Mouse (Mus musculus): ENCODE data around the gene Smug1. TPM values are rescaled to one million over a fixed set of nuclear protein-coding genes. Genes with fewer than 3 reads are reported as not detected.
A peak's percentile ranks its signal among the peaks of the same experiment; 100 is the strongest.

The Smug1 gene
- polyA plus RNA-seq, 1 experiment from 2014 or later, result 21.8 TPM

DNA sequence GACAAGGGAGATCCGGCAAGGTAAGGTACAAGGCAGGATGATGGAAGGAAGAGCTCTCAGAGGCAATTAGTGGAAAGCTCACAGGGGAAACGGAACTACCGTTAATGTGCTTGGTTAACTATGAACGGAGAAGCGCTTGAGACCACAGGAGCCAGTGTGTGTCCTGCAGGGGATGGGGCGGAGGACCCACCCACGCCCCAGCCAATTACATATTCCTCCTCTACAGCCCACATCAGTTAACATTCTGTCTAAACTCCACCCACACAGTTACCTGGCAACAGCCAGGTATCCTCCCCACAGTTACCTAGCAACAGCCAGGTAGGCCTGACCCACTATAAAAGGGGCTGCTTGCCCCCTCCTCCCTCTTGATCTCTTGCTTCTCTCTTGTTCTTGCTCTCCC, 10.0 kb downstream of the Smug1 start:
- no peaks in the 10 kb centered on the region for H3K36me3 ChIP-seq (ENCODE audit: control insufficient read depth, insufficient read depth, low read length)
- DNase-seq (ENCODE audit: low spot score), result no peak
- H3K4me2 ChIP-seq (ENCODE audit: low read length), result no peak overlapping the region
- no peak overlapping the region for H3K27ac ChIP-seq (ENCODE audit: low read depth)
- no peak overlapping the region for H3K9ac ChIP-seq (ENCODE audit: low read length)
- H3K9me3 ChIP-seq (ENCODE audit: control insufficient read depth, low read length), result no peaks in the 10 kb centered on the region
- H3K4me3 ChIP-seq (ENCODE audit: low read depth, low read length), result no peak overlapping the region
- H3K27me3 ChIP-seq (replicated peaks; ENCODE audit: control insufficient read depth, insufficient read depth, low read length), result 0 out of 2 replicates have a peak, but pooled peaks cover 8% of the 10 kb centered on the region
- WGBS, result 60% methylated on average over 7 of the region's 7 CpGs
- no peak for ATAC-seq (replicated peaks; ENCODE audit: low FRiP score, low TSS enrichment, low read depth)
- H3K4me1 ChIP-seq (replicated peaks; ENCODE audit: control insufficient read depth, insufficient read depth, low read length), result no peaks in the 10 kb centered on the region

DNA sequence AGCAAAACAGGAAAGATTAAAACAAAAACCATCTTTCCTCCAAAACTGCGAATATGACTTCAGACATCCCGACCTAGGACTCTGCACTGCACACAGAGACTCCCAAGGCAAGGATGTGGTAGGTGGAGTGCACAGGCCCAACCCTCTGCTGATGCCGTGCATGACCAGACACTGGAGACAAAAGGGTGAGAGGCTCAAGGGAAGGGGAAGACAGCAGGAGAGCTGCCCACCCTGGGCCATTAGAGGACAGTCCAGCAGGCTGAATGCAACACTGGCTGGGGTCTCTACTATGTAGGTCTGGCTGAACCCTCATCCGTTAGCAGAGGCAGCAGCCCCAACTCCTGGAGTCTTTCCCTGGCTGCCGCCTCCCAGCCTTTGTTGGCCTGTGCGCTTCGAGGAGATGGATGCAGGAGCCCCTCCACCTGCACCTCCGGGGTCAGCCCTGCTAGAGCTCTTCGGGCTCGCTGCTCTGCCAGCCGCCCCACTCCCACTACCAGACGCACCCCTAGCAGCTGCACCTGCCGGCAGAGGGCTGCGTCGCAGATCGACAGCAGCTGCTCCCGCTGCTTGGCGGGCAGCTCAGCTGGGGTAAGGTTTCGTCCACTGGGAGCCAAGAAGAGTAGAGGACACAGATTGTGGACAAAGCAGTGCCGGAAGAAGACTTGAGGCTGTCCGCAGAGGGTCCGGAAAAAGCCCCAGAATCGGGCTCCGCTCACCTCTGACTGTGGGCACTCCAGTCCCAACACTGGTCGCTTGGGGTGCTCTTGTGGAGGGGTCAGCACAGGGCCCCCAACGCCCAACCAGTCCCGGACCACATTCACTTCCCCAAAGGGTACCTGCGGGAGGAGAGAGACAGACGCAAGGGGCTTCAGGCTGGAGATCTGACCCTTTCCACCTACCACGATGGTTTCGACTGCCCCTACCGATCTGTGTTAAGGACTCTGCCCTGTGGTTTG, 11.2 kb downstream of the Smug1 start:
- H3K27me3 ChIP-seq (replicated peaks; ENCODE audit: control insufficient read depth, insufficient read depth, low read length), result 0 out of 2 replicates have a peak, but pooled peaks cover 8% of the 10 kb centered on the region
- DNase-seq (ENCODE audit: low spot score) (no peak), ATAC-seq (replicated peaks; ENCODE audit: low FRiP score, low TSS enrichment, low read depth) (peak; percentile 42)
- H3K36me3 ChIP-seq (ENCODE audit: control insufficient read depth, insufficient read depth, low read length), result no peaks in the 10 kb centered on the region
- no peaks in the 10 kb centered on the region for H3K4me1 ChIP-seq (replicated peaks; ENCODE audit: control insufficient read depth, insufficient read depth, low read length)
- H3K9me3 ChIP-seq (ENCODE audit: control insufficient read depth, low read length), result no peaks in the 10 kb centered on the region
- H3K27ac ChIP-seq (ENCODE audit: low read depth), result no peak overlapping the region
- H3K4me3 ChIP-seq (ENCODE audit: low read depth, low read length), result no peak overlapping the region
- WGBS, result 35% methylated on average over 32 of the region's 32 CpGs
- no peak overlapping the region for H3K9ac ChIP-seq (ENCODE audit: low read length)
- no peak overlapping the region for H3K4me2 ChIP-seq (ENCODE audit: low read length)

DNA sequence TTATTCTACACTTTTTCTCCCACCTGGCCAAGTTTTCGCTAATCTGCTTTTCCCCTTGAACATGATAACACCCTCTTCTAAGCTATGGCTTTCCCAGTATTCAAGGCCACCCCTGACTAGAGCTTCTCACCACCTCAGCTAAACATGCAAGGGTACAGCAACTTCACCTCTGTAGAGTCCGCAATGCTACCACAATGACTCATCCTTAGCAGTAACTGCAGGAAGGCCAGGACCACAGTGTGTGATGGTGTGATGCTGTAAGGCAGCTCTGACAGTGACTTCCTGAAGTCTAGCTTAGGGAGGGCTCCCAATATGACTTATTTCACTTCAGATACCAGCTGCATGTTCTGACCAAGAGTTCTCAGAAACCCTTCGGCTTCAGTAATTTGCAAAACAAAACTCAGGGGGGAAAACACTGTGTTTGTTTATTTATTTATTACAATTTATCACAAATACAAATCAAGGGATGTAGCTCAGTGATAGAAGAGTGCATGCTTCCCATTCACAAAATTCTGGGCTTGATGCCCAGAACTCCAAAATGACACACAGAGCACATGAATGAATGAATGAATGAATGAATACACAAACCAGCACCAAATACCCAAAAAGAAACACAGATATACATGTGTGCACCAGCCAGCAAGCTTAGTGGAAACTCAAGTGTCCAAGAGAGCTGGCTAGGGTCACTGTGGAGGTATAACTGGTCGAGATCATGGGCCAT, 13.8 kb downstream of the Smug1 start:
- H3K27me3 ChIP-seq (replicated peaks; ENCODE audit: control insufficient read depth, insufficient read depth, low read length), result peaks cover 18% of the 10 kb centered on the region
- H3K9me3 ChIP-seq (ENCODE audit: control insufficient read depth, low read length), result no peaks in the 10 kb centered on the region
- H3K4me1 ChIP-seq (replicated peaks; ENCODE audit: control insufficient read depth, insufficient read depth, low read length), result no peaks in the 10 kb centered on the region
- no peak overlapping the region for H3K4me3 ChIP-seq (ENCODE audit: low read depth, low read length)
- H3K9ac ChIP-seq (ENCODE audit: low read length), result no peak overlapping the region
- H3K27ac ChIP-seq (ENCODE audit: low read depth), result no peak overlapping the region
- ATAC-seq (replicated peaks; ENCODE audit: low FRiP score, low TSS enrichment, low read depth) (no peak), DNase-seq (ENCODE audit: low spot score) (no peak)
- H3K4me2 ChIP-seq (ENCODE audit: low read length), result no peak overlapping the region
- WGBS, result 91% methylated on average over 4 of the region's 4 CpGs
- no peaks in the 10 kb centered on the region for H3K36me3 ChIP-seq (ENCODE audit: control insufficient read depth, insufficient read depth, low read length)

DNA sequence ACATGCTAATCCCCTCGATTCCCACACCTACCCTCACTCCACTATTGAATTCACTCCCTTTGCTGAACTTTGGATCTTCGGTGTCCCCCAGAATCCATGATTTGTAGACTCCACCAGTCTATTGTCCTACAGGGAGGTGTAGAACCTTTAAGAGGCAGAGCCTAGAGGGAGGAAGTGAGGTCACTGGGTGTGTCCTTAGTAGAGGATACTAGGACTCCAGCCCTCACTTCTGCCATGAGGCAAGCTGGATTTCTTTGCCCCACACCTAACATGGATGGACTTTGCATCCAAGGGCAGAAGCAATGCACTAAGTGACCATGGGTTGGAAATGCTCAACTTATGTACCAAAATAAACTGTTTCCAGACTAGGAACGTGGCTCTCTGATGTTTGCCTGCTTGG, 14.5 kb downstream of the Smug1 start:
- peaks cover 25% of the 10 kb centered on the region for H3K27me3 ChIP-seq (replicated peaks; ENCODE audit: control insufficient read depth, insufficient read depth, low read length)

DNA sequence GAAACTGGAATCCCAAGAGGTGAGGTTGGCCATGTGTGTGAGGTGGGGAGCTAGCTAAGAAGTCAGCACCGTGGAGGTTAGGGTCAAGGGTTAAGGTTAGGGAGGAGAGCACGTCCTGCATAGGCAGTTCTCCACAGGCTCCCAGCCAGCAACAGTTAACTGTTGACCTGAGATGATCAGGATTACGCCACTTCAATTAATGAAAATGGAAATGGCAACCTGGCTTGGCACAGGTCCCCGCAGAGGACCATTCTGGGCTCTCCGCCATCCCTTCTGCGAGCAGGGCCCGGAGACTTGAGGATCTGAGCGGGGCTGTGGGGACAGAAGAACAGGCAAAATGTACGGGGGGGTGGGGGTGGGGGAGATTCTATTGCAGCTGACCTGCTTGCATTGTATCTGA, 19.1 kb downstream of the Smug1 start:
- Histone ChIP-seq H3K9me3 (ENCODE audit: control insufficient read depth, low read length) (no peaks in the 10 kb centered on the region), H3K9ac (ENCODE audit: low read length) (no peak overlapping the region), H3K4me3 (ENCODE audit: low read depth, low read length) (no peak overlapping the region), H3K4me1 (replicated peaks; ENCODE audit: control insufficient read depth, insufficient read depth, low read length) (no peaks in the 10 kb centered on the region; the same call in 1 of the 2 replicates), H3K27ac (ENCODE audit: low read depth) (no peak overlapping the region), H3K36me3 (ENCODE audit: control insufficient read depth, insufficient read depth, low read length) (no peaks in the 10 kb centered on the region), H3K4me2 (ENCODE audit: low read length) (no peak overlapping the region), H3K27me3 (replicated peaks; ENCODE audit: control insufficient read depth, insufficient read depth, low read length) (peaks cover 57% of the 10 kb centered on the region)
- ATAC-seq (replicated peaks; ENCODE audit: low FRiP score, low TSS enrichment, low read depth) (no peak), DNase-seq (ENCODE audit: low spot score) (no peak)
- 69% methylated on average over 9 of the region's 9 CpGs for WGBS

More for the DNA sequence above, 14.5 kb downstream of the Smug1 start:
- WGBS, result 89% methylated on average over 3 of the region's 3 CpGs
- no peak for DNase-seq (ENCODE audit: low spot score)
- Histone ChIP-seq H3K4me2 (ENCODE audit: low read length) (no peak overlapping the region), H3K4me3 (ENCODE audit: low read depth, low read length) (no peak overlapping the region), H3K36me3 (ENCODE audit: control insufficient read depth, insufficient read depth, low read length) (no peaks in the 10 kb centered on the region), H3K9me3 (ENCODE audit: control insufficient read depth, low read length) (no peaks in the 10 kb centered on the region), H3K27ac (ENCODE audit: low read depth) (no peak overlapping the region), H3K4me1 (replicated peaks; ENCODE audit: control insufficient read depth, insufficient read depth, low read length) (no peaks in the 10 kb centered on the region), H3K9ac (ENCODE audit: low read length) (no peak overlapping the region)
- ATAC-seq (replicated peaks; ENCODE audit: low FRiP score, low TSS enrichment, low read depth), result no peak

DNA sequence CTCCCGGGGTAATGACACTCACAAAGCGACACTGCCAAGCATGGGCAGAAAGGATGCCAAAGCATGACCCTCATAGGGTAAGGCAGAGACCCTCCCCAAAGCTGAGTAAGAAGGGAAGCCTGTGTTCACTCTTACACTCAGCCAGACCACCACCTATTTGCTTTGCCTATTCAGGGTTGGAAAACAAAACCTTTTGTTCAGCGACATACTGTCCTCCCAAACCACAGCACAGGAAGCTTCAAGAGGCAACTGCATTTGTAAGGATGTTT, 19.5 kb downstream of the Smug1 start:
- no peak overlapping the region for H3K9ac ChIP-seq (ENCODE audit: low read length)
- ATAC-seq (replicated peaks; ENCODE audit: low FRiP score, low TSS enrichment, low read depth) (no peak), DNase-seq (ENCODE audit: low spot score) (no peak)
- H3K27ac ChIP-seq (ENCODE audit: low read depth), result no peak overlapping the region
- H3K27me3 ChIP-seq (replicated peaks; ENCODE audit: control insufficient read depth, insufficient read depth, low read length), result peaks cover 57% of the 10 kb centered on the region
- H3K4me1 ChIP-seq (replicated peaks; ENCODE audit: control insufficient read depth, insufficient read depth, low read length), result no peaks in the 10 kb centered on the region; the same call in 1 of the 2 replicates
- H3K4me3 ChIP-seq (ENCODE audit: low read depth, low read length), result peak overlapping the region; percentile 32; the same call in 1 of the 2 replicates
- H3K4me2 ChIP-seq (ENCODE audit: low read length), result peak overlapping the region; percentile 63
- H3K9me3 ChIP-seq (ENCODE audit: control insufficient read depth, low read length), result no peaks in the 10 kb centered on the region
- 41% methylated on average over 3 of the region's 3 CpGs for WGBS
- no peaks in the 10 kb centered on the region for H3K36me3 ChIP-seq (ENCODE audit: control insufficient read depth, insufficient read depth, low read length)

DNA sequence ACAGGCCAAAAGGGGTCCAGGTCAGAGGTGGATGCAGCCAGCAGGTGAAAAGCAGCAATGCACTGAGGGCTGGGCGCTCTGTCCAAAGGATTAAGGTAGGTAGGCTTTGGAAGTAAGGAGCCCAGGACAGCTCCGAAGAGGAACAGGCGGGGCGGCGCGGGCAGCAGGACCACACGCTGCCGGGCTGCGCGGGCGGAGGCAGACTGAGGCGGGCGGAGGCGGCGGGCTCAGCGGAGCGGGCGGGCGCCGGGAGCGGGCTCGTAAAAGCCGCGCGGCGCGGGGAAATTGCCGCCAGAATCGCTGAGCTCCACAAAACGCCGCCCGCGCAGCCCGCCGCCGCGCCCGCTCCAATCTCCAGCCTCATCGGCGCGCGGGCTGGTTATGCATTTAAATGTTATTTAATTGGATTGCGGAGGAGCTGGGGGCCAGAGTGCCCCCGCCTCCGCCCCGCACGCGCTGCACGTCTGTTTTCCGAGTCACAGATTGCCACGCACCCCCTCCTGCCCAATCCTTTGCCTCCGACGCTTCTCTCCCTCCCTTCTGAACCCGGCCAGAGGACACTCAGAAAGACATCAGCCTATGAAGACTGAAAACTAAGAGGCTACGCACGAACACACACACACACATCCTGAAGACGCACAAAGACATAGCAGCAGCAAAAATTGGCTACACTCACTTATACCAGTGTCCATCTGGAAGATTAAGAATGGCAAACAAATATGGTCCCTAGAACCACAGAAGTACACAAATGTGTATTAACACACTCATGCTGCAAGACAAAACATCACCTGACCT, 20.1 kb downstream of the Smug1 start:
- peak overlapping the region; percentile 63 for H3K4me2 ChIP-seq (ENCODE audit: low read length)
- no peak overlapping the region for H3K27ac ChIP-seq (ENCODE audit: low read depth)
- ATAC-seq (replicated peaks; ENCODE audit: low FRiP score, low TSS enrichment, low read depth) (0 out of 2 replicates have a peak, but pooled peaks have one; percentile 12), DNase-seq (ENCODE audit: low spot score) (no peak)
- peaks cover 57% of the 10 kb centered on the region for H3K27me3 ChIP-seq (replicated peaks; ENCODE audit: control insufficient read depth, insufficient read depth, low read length)
- H3K36me3 ChIP-seq (ENCODE audit: control insufficient read depth, insufficient read depth, low read length), result no peaks in the 10 kb centered on the region
- peak overlapping the region; percentile 32 for H3K9ac ChIP-seq (ENCODE audit: low read length)
- peak overlapping the region; percentile 32 for H3K4me3 ChIP-seq (ENCODE audit: low read depth, low read length)
- H3K9me3 ChIP-seq (ENCODE audit: control insufficient read depth, low read length), result no peaks in the 10 kb centered on the region
- H3K4me1 ChIP-seq (replicated peaks; ENCODE audit: control insufficient read depth, insufficient read depth, low read length), result no peaks in the 10 kb centered on the region; the same call in 1 of the 2 replicates
- WGBS, result 1% methylated on average over 57 of the region's 57 CpGs

DNA sequence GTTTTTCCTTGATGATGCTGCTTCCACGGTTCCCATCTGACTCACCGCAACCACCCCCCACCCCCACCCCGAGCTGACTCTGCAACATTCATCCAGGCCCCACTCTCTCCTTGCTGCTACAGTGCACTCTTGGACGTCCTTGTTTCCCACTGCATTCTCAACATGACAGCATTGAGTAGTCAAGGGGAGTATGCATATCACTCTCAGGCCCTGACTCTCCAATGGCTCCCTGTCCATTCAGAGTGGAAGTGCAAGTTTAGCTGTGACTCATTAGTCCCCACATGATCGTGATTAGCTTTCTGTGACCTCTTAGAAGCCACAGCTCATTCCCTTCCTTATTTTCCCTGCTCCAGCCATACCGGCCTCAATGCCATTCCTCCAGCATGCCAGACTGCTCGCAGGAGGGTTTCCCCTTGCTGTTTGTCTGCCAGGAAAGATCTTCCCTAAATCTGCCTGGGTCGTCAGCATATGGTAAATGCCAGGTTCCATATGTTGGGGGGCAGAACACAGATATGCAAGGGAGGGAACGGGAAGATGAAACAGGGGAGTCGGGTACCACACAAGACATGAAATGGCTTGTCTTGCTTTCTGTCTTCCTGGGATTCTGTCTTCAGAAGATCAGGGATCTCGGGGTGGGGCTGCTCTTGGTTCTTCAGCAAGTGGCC, 21.1 kb downstream of the Smug1 start:
- Histone ChIP-seq H3K9me3 (ENCODE audit: control insufficient read depth, low read length) (no peaks in the 10 kb centered on the region), H3K27ac (ENCODE audit: low read depth) (no peak overlapping the region), H3K4me1 (replicated peaks; ENCODE audit: control insufficient read depth, insufficient read depth, low read length) (no peaks in the 10 kb centered on the region; the same call in 1 of the 2 replicates), H3K4me3 (ENCODE audit: low read depth, low read length) (no peak overlapping the region), H3K27me3 (replicated peaks; ENCODE audit: control insufficient read depth, insufficient read depth, low read length) (peaks cover 60% of the 10 kb centered on the region), H3K9ac (ENCODE audit: low read length) (no peak overlapping the region), H3K4me2 (ENCODE audit: low read length) (no peak overlapping the region), H3K36me3 (ENCODE audit: control insufficient read depth, insufficient read depth, low read length) (no peaks in the 10 kb centered on the region)
- no peak for ATAC-seq (replicated peaks; ENCODE audit: low FRiP score, low TSS enrichment, low read depth)
- DNase-seq (ENCODE audit: low spot score), result no peak
- 74% methylated on average over 11 of the region's 11 CpGs for WGBS
